Mouse (Mus musculus) lung, postnatal 0 days (tissue): ENCODE data around the gene Gmeb2.

Experiments used
- CTCF ChIP-seq: IDR thresholded peaks from 2 replicates; pipeline ENCODE4 v1.5.1; 2016; ENCODE audit warnings: antibody characterized with exemption, mild to moderate bottlenecking
- EP300 ChIP-seq: IDR thresholded peaks from 2 replicates; pipeline ENCODE4 v1.6.1; 2016; ENCODE audit warnings: antibody characterized with exemption, mild to moderate bottlenecking, control low read depth

- TF ChIP-seq CTCF (no peak), EP300 (no peak)
These were observed 46.9 kb downstream of the Gmeb2 start for GRCm38 (mm10) chr2:181240806-181241440.
